Mouse (Mus musculus) left cerebral cortex, adult 8-10 months (tissue): ENCODE measurements around the gene Krt25. TPM values are rescaled to one million over a fixed set of nuclear protein-coding genes. Genes with fewer than 3 reads are reported as not detected.

Experiments used
- DNase-seq, 2 experiments: peaks; one replicate each; pipeline ENCODE4 v3.0.0; 2022; ENCODE audit warnings: low spot score in 2 of 2
- total RNA-seq, 4 experiments: library from RNA; stranded (reverse); gene quantifications; 2 replicates each; pipeline ENCODE4 v1.2.4; 2022

The Krt25 gene
- total RNA-seq: not detected

GRCm38 (mm10) chr11:99322851-99323250 lies at the start of gene Krt25:
Gene Krt25, minus strand, starts transcription at chr11:99322951.
- DNase-seq: no peak

DNA sequence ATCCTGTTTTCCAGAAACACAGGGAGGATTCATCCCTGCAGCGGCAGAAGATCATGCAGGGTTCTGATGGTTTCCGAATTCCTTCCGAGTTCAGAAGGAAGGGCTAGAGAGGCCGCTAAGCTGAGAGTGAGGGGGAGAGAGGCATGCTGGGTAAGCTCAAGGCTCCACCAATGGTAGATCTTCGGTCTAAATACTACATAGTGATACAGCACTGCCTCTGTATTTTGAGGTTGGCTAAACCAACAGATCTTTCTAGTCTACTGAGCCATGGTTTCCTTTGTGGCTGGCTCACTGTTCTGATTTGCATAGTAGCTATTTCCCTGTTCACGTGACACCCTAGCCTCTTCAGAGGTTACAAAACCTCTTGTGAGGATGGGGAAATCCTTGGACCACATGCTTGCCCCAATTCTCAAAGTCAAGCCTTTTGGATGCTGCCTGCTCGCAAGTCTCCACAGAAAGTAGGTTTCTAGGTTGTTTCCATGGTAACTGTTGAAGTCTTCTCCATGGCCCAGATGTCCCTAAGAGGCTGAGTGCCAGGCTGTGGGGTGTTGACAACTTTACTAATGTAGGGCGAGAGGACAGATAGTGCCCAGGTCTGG lies 47.2 kb upstream of the Krt25 start:
- DNase-seq: peak in 1 of 2 experiments; percentile 39

DNA sequence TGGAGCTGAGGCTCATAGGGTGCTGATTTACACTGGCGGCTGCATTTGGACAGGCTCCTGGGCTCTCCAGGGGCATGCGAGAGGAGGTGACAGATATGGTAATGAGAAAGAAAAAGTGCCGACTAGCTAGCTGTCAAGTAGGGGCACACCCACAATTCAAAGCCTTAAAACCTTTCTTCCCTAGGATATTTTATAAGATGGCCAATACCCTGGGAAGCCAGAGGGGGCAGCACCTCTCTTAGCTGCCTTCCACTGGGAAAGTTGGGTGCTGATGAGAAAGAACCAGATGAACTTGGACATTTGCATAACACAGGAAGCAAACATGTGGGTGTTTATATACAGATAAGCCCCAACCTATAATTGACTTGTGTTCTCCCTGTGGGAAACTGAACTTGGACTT lies 46.5 kb upstream of the Krt25 start:
- DNase-seq: no peak

- DNase-seq: no peak
Measured at GRCm38 (mm10) chr11:99366791-99367190, 44.0 kb upstream of the Krt25 start.

GRCm38 (mm10) chr11:99364412-99364811 lies 41.7 kb upstream of the Krt25 start:
- peak in 1 of 2 experiments; percentile 30 for DNase-seq

GRCm38 (mm10) chr11:99361423-99361822 lies 38.7 kb upstream of the Krt25 start:
- DNase-seq: no peak

DNA sequence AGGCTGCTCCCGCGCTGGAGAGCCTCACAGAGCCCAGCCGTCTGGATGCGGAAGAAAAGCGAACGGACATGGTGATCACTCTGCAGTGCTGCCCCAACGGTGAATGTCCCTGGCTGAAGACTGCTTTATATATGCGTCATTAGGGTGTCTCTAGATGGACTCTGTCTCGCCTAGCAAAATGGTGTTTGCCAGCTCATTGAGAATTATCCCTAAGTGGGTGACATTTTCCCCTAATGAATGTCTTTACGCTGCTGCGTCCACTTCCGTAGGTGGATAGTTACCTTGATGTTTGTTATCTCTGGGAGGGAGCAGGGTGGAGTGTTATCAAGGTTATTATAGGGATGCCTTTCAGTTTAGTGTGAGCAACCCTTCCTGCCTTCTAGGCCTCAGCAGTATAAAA lies 28.3 kb upstream of the Krt25 start, which contains the start of gene Krt27:
TSS of gene Krt27 (minus strand) at position 101 of the 400 bp plus-strand sequence.
- no peak for DNase-seq

DNA sequence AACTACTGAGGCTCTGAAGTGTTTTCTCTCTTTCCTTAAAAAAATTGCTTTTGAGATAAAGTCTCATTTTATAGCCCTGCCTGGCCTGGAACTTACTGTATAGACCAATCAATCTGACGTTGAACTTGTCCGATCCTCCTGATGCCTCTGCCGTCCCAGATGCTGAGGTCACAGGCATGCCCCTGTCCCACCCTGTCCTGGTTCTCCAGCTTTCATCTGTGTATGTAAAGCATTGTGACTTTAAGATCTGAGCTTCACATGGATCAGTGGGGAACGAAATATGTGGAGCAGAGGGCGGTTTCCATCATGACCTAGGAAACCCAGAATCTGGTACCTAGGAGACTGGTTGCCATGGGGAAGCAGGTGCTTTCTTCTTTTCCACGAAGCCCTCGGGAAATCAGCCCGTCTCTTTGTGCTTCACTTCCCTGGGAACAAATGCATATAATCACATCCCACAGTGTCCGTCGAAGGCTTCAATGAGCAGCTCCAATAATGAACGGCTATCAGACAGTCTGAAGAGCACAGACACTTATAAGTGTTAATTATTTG lies 16.6 kb upstream of the Krt25 start:
- DNase-seq: no peak

DNA sequence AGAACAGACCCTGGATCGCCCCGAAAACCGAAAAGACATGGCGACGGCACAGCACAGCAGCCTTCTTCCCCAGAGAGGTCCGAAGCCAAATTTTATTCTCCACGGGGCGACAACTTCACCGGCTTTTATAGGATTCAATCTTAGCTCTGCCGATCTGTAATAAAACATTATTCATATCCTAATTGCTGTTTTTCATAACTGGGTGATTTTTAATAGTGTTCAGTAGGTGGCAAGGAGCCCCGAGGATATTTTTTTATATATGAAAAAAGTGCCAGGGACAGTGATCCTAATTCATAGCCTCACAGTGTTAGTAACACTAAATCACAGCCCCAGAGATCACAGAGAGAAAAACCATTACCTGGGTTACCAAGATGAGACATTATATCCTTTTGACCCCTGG lies 15.1 kb upstream of the Krt25 start, which contains the start of gene Krt26:
TSS of gene Krt26 (minus strand) at position 101 of the 400 bp plus-strand sequence.
- no peak for DNase-seq

GRCm38 (mm10) chr11:99333426-99333825 lies 10.7 kb upstream of the Krt25 start:
- DNase-seq: peak in 1 of 2 experiments; percentile 27

- no peak for DNase-seq
Measured at GRCm38 (mm10) chr11:99329655-99330054, 6.9 kb upstream of the Krt25 start.

DNA sequence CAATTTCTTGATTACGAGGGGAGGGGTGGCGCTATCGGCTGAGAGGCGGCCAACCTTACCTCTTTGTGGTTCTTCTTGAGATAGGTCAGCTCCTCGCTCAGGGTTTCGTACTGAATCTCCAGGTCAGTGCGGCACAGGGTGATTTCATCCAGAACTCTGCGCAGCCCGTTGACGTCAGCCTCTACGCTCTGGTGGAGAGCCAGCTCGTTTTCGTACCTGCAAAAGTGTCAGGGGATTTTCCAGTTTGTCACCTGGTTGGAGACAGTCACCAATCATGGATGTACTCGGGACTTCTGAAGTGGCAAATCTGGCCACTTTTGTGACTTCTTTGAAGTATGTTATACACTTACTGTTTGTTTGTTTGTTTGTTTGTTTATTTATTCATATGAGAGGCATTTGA lies 1.7 kb downstream of the Krt25 start:
- no peak for DNase-seq

- no peak for DNase-seq
Measured at GRCm38 (mm10) chr11:99319127-99319526, 3.6 kb downstream of the Krt25 start.

GRCm38 (mm10) chr11:99316543-99316942 lies 6.2 kb downstream of the Krt25 start:
- no peak for DNase-seq

DNA sequence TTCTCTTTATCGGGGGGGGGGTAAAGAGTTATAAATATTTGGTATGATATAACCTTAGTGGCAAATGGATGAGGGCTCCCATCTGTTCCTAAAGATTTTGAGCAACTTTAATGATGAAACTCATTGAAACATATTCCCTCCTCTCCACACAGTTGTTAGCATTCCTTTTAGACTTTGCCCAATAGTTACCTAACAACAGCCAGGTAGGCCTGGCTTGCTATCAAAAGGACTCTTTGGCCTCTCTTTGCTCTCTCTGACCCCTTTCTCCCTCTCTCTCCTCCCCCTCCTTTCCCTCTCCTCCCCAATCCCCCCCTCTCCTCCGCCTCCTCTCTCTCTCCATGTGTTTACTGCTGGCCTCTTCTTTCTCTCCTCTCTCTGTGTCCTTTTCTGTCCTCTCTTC lies 8.2 kb downstream of the Krt25 start:
- DNase-seq: no peak

DNA sequence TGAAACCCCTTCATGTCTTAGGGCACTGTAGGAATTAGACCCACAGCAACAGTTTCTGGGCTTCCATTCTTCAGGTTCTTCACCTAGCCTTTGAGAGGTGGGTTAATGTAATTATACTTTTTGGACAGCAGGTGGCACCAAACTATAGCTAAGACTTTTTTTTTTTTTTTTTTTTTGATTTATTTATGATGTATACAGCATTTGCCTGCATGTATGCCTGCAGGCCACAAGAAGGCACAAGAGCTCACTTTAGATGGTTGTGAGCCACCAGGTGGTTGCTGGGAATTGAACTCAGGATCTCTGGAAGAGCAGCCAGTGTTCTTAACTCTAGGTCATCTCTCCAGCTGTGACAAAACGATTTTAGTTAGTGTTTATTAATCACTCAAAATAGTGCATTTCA lies 11.9 kb downstream of the Krt25 start:
- no peak for DNase-seq

GRCm38 (mm10) chr11:99307579-99307978 lies 15.2 kb downstream of the Krt25 start:
- peak; percentile 15 to 32 for DNase-seq

DNA sequence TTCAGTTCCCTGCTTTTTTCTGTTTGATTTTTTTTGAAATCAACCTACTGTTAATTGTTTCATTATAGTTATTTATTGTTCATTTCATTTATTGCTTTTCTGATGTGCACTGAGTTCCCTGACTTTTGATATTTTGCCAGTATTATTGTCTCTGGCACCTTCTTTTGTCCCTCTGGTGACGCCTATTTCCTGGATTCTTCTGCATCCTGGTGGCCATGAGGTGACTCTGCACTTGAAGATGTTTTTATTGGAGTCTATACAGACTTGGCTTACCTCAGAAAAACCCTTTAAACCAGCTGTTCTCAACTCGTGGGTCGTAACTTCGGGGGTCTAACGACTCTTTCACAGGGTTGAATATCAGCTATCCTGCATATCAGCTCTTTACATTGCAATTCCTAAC lies 27.7 kb downstream of the Krt25 start:
- DNase-seq: no peak

DNA sequence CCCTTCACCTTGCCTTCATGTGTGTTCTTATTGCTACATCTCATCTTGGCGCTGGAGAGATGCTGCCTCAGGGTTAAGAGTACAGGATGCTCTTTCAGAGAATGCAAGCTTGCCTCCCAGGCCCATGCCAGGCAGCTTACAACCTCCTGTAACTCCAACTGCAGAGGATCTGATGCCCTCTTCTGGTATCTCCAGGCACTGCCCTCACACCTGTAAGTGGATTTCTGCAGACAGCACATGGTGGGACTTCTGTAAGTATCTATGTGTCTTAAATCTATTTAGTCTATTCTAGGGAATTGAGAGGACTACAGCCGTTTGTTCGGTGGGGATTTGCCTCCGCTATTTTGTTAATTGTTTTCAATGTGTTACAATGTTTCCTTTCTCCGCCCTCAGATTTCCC lies 29.9 kb downstream of the Krt25 start:
- peak; percentile 12 to 16 for DNase-seq

DNA sequence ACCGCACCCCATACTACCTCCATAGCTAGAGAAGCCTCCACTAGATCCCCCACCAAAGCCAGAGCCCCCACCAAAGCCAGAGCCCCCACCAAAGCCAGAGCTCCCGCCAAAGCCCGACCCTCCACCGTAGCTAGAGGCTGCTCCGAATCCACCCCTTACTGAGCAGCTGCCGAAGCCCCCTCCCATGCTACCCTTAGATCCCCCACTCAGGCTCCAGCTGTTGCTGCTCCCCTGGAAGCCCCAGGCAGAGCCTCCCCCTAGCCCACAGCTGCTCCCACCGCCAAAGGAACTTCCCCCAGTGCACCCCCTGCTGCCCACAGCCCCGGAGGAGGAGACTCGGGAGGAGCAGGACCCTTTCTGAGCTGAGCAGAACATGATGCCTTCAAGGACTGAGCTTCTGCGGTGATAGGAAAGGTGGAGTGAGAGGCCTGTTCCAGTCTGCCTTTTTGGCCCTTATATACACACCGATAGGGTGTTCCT lies 37.9 kb downstream of the Krt25 start, which contains the start of gene Krt24:
TSS of gene Krt24 (minus strand) at position 430 of the 480 bp plus-strand sequence.
- DNase-seq: no peak

DNA sequence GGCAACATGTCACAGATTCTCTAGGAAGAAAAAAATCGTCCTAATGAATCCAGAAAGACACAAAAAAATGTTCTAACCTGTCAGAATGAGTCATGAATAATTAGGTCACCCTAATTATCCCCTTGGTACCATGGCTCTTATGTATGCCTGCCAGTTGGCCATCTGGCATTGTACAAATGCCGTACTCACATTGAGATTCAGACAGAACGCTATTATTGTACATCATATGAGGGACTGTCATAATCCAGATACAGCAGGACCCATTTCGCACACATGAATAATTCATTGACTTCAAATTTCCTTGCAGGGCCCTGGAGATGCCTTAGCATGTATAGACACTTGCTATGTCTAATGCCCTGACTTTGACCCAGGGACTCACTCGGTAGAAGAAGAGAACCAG lies 38.7 kb downstream of the Krt25 start:
- DNase-seq: no peak

DNA sequence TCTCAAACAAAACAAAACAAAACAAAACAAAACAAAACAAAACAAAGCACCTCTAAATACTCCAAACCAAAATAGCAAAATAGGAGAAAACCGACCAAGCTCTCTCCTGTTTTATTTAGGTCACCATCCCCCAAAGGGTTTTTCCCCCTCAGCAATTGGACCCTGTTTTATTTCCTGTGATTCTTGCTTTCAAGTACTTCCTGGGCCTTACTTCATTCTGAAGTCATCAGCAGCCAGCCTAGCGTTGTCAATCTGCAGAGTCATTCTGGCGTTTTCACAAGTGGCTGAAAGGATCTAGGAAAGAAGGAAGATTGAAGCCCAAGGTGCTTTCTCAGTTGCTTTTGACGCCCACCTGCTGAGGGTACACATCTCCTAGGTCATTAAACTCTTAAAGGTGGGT lies 39.4 kb downstream of the Krt25 start:
- no peak for DNase-seq

DNA sequence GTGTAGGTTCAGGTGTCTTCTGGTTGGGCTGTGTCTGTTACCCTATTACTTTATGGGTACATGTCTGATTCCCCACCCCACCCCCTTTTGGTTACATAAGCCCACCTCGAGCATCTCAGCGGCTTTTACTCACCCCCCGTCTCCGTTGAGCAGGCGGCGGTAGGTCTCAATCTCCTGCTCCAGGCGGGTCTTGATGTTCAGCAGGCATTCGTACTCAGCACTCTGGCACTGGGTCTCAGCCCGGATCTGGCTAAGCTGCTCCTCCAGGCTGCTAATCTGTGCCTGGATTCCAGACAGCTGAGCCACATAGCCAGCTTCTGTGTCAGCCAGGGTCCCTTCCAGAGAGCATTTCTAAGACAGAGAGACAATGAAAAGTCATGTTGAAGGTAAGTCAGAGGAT lies 41.6 kb downstream of the Krt25 start:
- no peak for DNase-seq
